Mouse (Mus musculus): ENCODE results near the gene Plekhm2. TPM values are rescaled to one million over a fixed set of nuclear protein-coding genes. Genes with fewer than 3 reads are reported as not detected.

The Plekhm2 gene
- total and polyA plus RNA-seq, 3 experiments, result 6.5 to 15.4 TPM; not detected in 1

GRCm38 (mm10) chr4:141599251-141600141, 65.2 kb downstream of the Plekhm2 start:
- Histone ChIP-seq H3K36me3 (ENCODE audit: control insufficient read depth in 1 of 2, insufficient read depth in 2 of 2, low read length in 2 of 2) (no peaks in the 10 kb centered on the region), H3K9ac (ENCODE audit: control insufficient read depth, low read depth, low read length, poor library complexity, severe bottlenecking) (no peak overlapping the region), H3K9me3 (replicated peaks; ENCODE audit: insufficient read depth, low read length) (no peaks in the 10 kb centered on the region), H3K4me1 (ENCODE audit: control insufficient read depth in 1 of 2, insufficient read depth in 2 of 2, low read length in 2 of 2) (no peaks in the 10 kb centered on the region), H3K79me2 (ENCODE audit: control insufficient read depth, insufficient read depth, low read length, poor library complexity) (no peaks in the 10 kb centered on the region), H3K27me3 (ENCODE audit: control insufficient read depth in 1 of 2, insufficient read depth in 2 of 2, low read length in 2 of 2) (no peaks in the 10 kb centered on the region; a peak in 1 of 4 replicates), H3K27ac (ENCODE audit: control insufficient read depth, low read depth, low read length) (no peak overlapping the region), H3K4me3 (ENCODE audit: control insufficient read depth in 1 of 2, insufficient read depth in 1 of 2, low read depth in 2 of 2, low read length in 2 of 2) (no peak overlapping the region)
- TF ChIP-seq MYB (IDR thresholded peaks at IDR 0.05; ENCODE audit: low read depth, low read length), result no peak
- TF ChIP-seq NELFE (IDR thresholded peaks at IDR 0.05; ENCODE audit: low read depth, low read length), result no peak
- no peak for TF ChIP-seq ETS1 (IDR thresholded peaks at IDR 0.05; ENCODE audit: low read depth, low read length)
- no peak for TF ChIP-seq E2F4 (IDR thresholded peaks at IDR 0.05; ENCODE audit: borderline replicate concordance, low read depth, low read length)
- TF ChIP-seq NRF1 (IDR thresholded peaks at IDR 0.05; ENCODE audit: insufficient read depth, low read depth, low read length, poor library complexity, severe bottlenecking), result no peak
- no peak for DNase-seq (ENCODE audit: low read depth, low spot score)

- Histone ChIP-seq H3K79me2 (ENCODE audit: control insufficient read depth, insufficient read depth, low read length, poor library complexity) (no peaks in the 10 kb centered on the region), H3K27me3 (ENCODE audit: control insufficient read depth in 1 of 2, insufficient read depth in 2 of 2, low read length in 2 of 2) (no peaks in the 10 kb centered on the region; a peak in 1 of 4 replicates), H3K27ac (ENCODE audit: control insufficient read depth, low read depth, low read length) (no peak overlapping the region), H3K4me3 (ENCODE audit: control insufficient read depth in 1 of 2, insufficient read depth in 1 of 2, low read depth in 2 of 2, low read length in 2 of 2) (no peak overlapping the region), H3K9ac (ENCODE audit: control insufficient read depth, low read depth, low read length, poor library complexity, severe bottlenecking) (no peak overlapping the region), H3K36me3 (ENCODE audit: control insufficient read depth in 1 of 2, insufficient read depth in 2 of 2, low read length in 2 of 2) (no peaks in the 10 kb centered on the region), H3K9me3 (replicated peaks; ENCODE audit: insufficient read depth, low read length) (no peaks in the 10 kb centered on the region), H3K4me1 (ENCODE audit: control insufficient read depth in 1 of 2, insufficient read depth in 2 of 2, low read length in 2 of 2) (no peaks in the 10 kb centered on the region; a peak in 1 of 4 replicates)
- TF ChIP-seq USF2 (IDR thresholded peaks at IDR 0.05; ENCODE audit: borderline replicate concordance in 1 of 2, insufficient read depth in 1 of 2, low read depth in 1 of 2, low read length in 2 of 2) (no peak), ZMIZ1 (IDR thresholded peaks at IDR 0.05; ENCODE audit: low read depth, low read length) (no peak)
- no peak for DNase-seq (ENCODE audit: low read depth, low spot score)
Observed at GRCm38 (mm10) chr4:141598894-141599250, 65.8 kb downstream of the Plekhm2 start.

GRCm38 (mm10) chr4:141598199-141598893, 66.4 kb downstream of the Plekhm2 start:
- no peak overlapping the region for H3K27ac ChIP-seq (ENCODE audit: control insufficient read depth, low read depth, low read length)
- H3K36me3 ChIP-seq (ENCODE audit: control insufficient read depth in 1 of 2, insufficient read depth in 2 of 2, low read length in 2 of 2), result no peaks in the 10 kb centered on the region
- no peak overlapping the region for H3K9ac ChIP-seq (ENCODE audit: control insufficient read depth, low read depth, low read length, poor library complexity, severe bottlenecking)
- no peaks in the 10 kb centered on the region; a peak in 1 of 4 replicates for H3K4me1 ChIP-seq (ENCODE audit: control insufficient read depth in 1 of 2, insufficient read depth in 2 of 2, low read length in 2 of 2)
- DNase-seq (ENCODE audit: low read depth, low spot score), result no peak
- no peaks in the 10 kb centered on the region for H3K79me2 ChIP-seq (ENCODE audit: control insufficient read depth, insufficient read depth, low read length, poor library complexity)
- no peak for TF ChIP-seq NRF1 (IDR thresholded peaks at IDR 0.05; ENCODE audit: insufficient read depth, low read depth, low read length, poor library complexity, severe bottlenecking)
- TF ChIP-seq USF2 (IDR thresholded peaks at IDR 0.05; ENCODE audit: borderline replicate concordance in 1 of 2, insufficient read depth in 1 of 2, low read depth in 1 of 2, low read length in 2 of 2), result no peak
- TF ChIP-seq NELFE (IDR thresholded peaks at IDR 0.05; ENCODE audit: low read depth, low read length), result no peak
- TF ChIP-seq MAFK (IDR thresholded peaks at IDR 0.05; ENCODE audit: borderline replicate concordance, low read depth, low read length), result no peak
- TF ChIP-seq MYB (IDR thresholded peaks at IDR 0.05; ENCODE audit: low read depth, low read length), result no peak
- no peak for TF ChIP-seq MAX (IDR thresholded peaks at IDR 0.05; ENCODE audit: low read length)
- no peak for TF ChIP-seq ZKSCAN1 (IDR thresholded peaks at IDR 0.05; ENCODE audit: low read depth, low read length)
- no peak for TF ChIP-seq KAT2A (conservative IDR thresholded peaks at IDR 0.05; ENCODE audit: low read depth, low read length)
- no peak for TF ChIP-seq POLR2AphosphoS5 (IDR thresholded peaks at IDR 0.05; ENCODE audit: borderline replicate concordance, low read depth, low read length)
- no peaks in the 10 kb centered on the region; a peak in 1 of 4 replicates for H3K27me3 ChIP-seq (ENCODE audit: control insufficient read depth in 1 of 2, insufficient read depth in 2 of 2, low read length in 2 of 2)
- H3K4me3 ChIP-seq (ENCODE audit: control insufficient read depth in 1 of 2, insufficient read depth in 1 of 2, low read depth in 2 of 2, low read length in 2 of 2), result no peak overlapping the region
- H3K9me3 ChIP-seq (replicated peaks; ENCODE audit: insufficient read depth, low read length), result no peaks in the 10 kb centered on the region

Data from MEL (cell line).